Mouse (Mus musculus) kidney, postnatal 0 days (tissue): ENCODE results near the gene Hdhd3. TPM values are rescaled to one million over a fixed set of nuclear protein-coding genes. Genes with fewer than 3 reads are reported as not detected.
"Not testable (repeated sequence)": the region's sequence is repeated elsewhere in the genome, so short reads cannot be mapped to it uniquely, and the experiment has no call there.

Experiments used
- ATAC-seq: fragments of 200-750 bp; cut with Nextera tagmentation; replicated peaks from 2 replicates; pipeline ENCODE4 v1.8.0; 2017; ENCODE audit warnings: low read depth, moderate number of reproducible peaks, moderate TSS enrichment, moderate library complexity; ENCODE audit not compliant: low FRiP score
- DNase-seq: peaks from one replicate; pipeline ENCODE4 v3.0.0-alpha.2; 2016; ENCODE audit warnings: low spot score
- H3K27ac ChIP-seq: fragments of 300-500 bp; sonication (generic); 2 replicates; pipeline ENCODE4 v1.5.1; 2014; ENCODE audit warnings: mild to moderate bottlenecking
- H3K27me3 ChIP-seq: fragments of 300-500 bp; sonication (generic); 2 replicates; pipeline ENCODE4 v1.6.1; 2014; ENCODE audit warnings: low read length, mixed read lengths; ENCODE audit not compliant: insufficient read depth
- H3K36me3 ChIP-seq: fragments of 300-500 bp; sonication (generic); 2 replicates; pipeline ENCODE4 v1.6.1; 2014; ENCODE audit warnings: low read length, mixed read lengths; ENCODE audit not compliant: insufficient read depth
- H3K4me1 ChIP-seq: fragments of 300-500 bp; sonication (generic); replicated peaks from 2 replicates; pipeline ENCODE4 v1.6.1; 2014; ENCODE audit warnings: antibody characterized with exemption, low read length, mixed read lengths; ENCODE audit not compliant: insufficient read depth
- H3K4me2 ChIP-seq: fragments of 300-500 bp; sonication (generic); 2 replicates; pipeline ENCODE4 v1.6.1; 2014; ENCODE audit warnings: mild to moderate bottlenecking, low read length, moderate library complexity, mixed read lengths
- H3K4me3 ChIP-seq: fragments of 300-500 bp; sonication (generic); replicated peaks from 2 replicates; pipeline ENCODE4 v1.5.1; 2014; ENCODE audit warnings: low read depth, low read length
- H3K9ac ChIP-seq: fragments of 300-500 bp; sonication (generic); 2 replicates; pipeline ENCODE4 v1.6.1; 2014; ENCODE audit warnings: low read depth, low read length
- H3K9me3 ChIP-seq: fragments of 300-500 bp; sonication (generic); replicated peaks from 2 replicates; pipeline ENCODE4 v1.6.1; 2016; ENCODE audit warnings: low read length, inconsistent platforms, mixed read lengths
- CTCF ChIP-seq: IDR thresholded peaks from 2 replicates; pipeline ENCODE4 v1.5.1; 2016; ENCODE audit warnings: antibody characterized with exemption, low read depth, mild to moderate bottlenecking, moderate library complexity
- WGBS: fragments of 180-500 bp; shearing (Covaris S2); extraction: QIAGEN DNeasy Blood & Tissue Kit; methylation state at CpG from one replicate; pipeline ENCODE4 v1.1.7; 2014; 5-methylcytosine and 5-hydroxymethylcytosine counted together
- polyA plus RNA-seq: library from polyadenylated mRNA; unstranded; fragments of >200 nt; fragmentation: Nextera tagmentation; extraction: Ambion mirVana; gene quantifications from 2 replicates; pipeline ENCODE4 v1.2.1, GENCODE M21; 2015

The Hdhd3 gene
- polyA plus RNA-seq, 1 experiment from 2014 or later = 16.0 TPM

GRCm38 (mm10) chr4:62480709-62481605 is 22.3 kb downstream of the Hdhd3 start:
- H3K27me3 ChIP-seq = no peaks in the 10 kb centered on the region
- peak overlapping the region; percentile 78 for H3K4me2 ChIP-seq
- peak overlapping the region; percentile 64; the same call in 1 of the 2 replicates for H3K9ac ChIP-seq
- DNase-seq (peak; percentile 22), ATAC-seq (peak; percentile 8; the same call in 1 of the 2 replicates)
- peak overlapping the region; percentile 57 for H3K4me3 ChIP-seq
- 28% methylated on average over 10 of the region's 10 CpGs for WGBS
- H3K36me3 ChIP-seq = no peaks in the 10 kb centered on the region
- H3K4me1 ChIP-seq = no peaks in the 10 kb centered on the region
- H3K9me3 ChIP-seq = no peaks in the 10 kb centered on the region
- no peak for TF ChIP-seq CTCF
- H3K27ac ChIP-seq = peak overlapping the region; percentile 73

- DNase-seq = peak; percentile 71
Measured at GRCm38 (mm10) chr4:62479937-62480708, 23.1 kb downstream of the Hdhd3 start, which contains the start of gene Bspry. Bspry (plus strand) TSS chr4:62480053.

DNA sequence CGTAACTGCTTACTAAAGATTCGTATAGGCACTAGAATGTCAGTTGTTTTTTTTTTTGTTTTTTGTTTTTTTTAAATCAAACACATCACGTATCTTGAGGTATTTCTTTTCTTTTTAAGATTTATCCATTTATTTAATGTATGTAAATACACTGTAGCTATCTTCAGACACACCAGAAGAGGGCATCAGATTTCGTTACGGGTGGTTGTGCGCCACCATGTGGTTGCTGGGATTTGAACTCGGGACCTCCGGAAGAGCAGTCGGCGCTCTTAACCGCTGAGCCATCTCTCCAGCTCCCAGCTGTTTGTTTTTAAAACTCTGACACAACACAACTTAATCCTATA is 23.7 kb downstream of the Hdhd3 start:
- WGBS = 13% methylated on average over 11 of the region's 11 CpGs
- not testable (repeated sequence) for H3K36me3 ChIP-seq, H3K27me3 ChIP-seq, ATAC-seq, DNase-seq, H3K4me1 ChIP-seq, H3K9me3 ChIP-seq, H3K9ac ChIP-seq
- H3K27ac ChIP-seq = peak overlapping the region; percentile 73
- peak overlapping the region; percentile 57 for H3K4me3 ChIP-seq
- TF ChIP-seq CTCF = peak; percentile 76
- H3K4me2 ChIP-seq = peak overlapping the region; percentile 78

More at GRCm38 (mm10) chr4:62479937-62480708, 23.1 kb downstream of the Hdhd3 start, which contains the start of gene Bspry:
- under 1% methylated on average over 69 of the region's 71 CpGs for WGBS
- Histone ChIP-seq H3K36me3 (no peaks in the 10 kb centered on the region), H3K4me2 (peak within 1 kb of the TSS; percentile 78), H3K27ac (peak within 1 kb of the TSS; percentile 73), H3K27me3 (no peaks in the 10 kb centered on the region), H3K9me3 (no peaks in the 10 kb centered on the region), H3K4me1 (no peaks in the 10 kb centered on the region), H3K4me3 (peak within 1 kb of the TSS; percentile 57), H3K9ac (peak within 1 kb of the TSS; percentile 64)
- peak; percentile 93 for ATAC-seq
- TF ChIP-seq CTCF = no peak

DNA sequence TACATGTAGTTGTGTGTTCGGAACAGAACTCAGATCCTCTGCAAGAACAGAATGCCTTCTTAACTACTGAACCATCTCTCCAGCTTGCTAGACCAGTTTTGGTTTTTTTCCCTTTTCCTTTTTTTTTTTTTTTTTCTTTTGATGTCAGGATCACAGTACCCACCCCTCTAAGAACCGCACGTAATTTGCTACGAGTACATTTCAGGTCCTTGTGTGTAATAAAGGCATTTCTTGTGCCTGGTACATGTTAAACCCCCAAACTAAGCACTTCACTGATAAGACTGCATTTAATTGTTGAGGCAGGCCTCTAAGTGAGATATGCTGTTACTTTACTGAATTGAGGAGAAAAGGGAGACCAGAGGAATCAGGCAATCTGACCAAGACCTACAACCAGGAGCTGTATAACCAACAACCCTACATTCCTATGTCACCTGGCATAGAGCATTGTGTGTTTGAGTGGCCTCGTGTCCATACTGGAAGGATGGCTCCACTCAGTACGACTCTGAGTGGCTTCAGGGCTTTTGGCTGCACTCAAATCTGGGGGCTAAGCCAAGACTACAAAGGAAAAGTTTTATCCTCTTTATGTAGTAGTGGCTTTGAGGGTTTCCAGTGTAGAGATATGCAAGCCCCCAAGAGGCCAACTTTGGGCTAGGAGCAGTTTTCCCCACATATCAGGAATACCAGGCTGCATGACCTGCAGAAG is 25.6 kb downstream of the Hdhd3 start:
- WGBS = 82% methylated on average over 6 of the region's 6 CpGs
- ATAC-seq = no peak
- H3K9me3 ChIP-seq = no peaks in the 10 kb centered on the region

GRCm38 (mm10) chr4:62475793-62476192 is 27.5 kb downstream of the Hdhd3 start:
- H3K27me3 ChIP-seq = no peaks in the 10 kb centered on the region
- no peaks in the 10 kb centered on the region for H3K4me1 ChIP-seq
- ATAC-seq (no peak), DNase-seq (no peak)
- no peak overlapping the region for H3K4me2 ChIP-seq
- H3K36me3 ChIP-seq = no peaks in the 10 kb centered on the region
- WGBS = 70% methylated on average over 6 of the region's 6 CpGs
- no peak for TF ChIP-seq CTCF
- H3K27ac ChIP-seq = peak overlapping the region; percentile 19; the same call in 1 of the 2 replicates
- no peak overlapping the region for H3K9ac ChIP-seq
- H3K4me3 ChIP-seq = no peak overlapping the region
- no peaks in the 10 kb centered on the region for H3K9me3 ChIP-seq

More for the DNA sequence above, 25.6 kb downstream of the Hdhd3 start:
- Histone ChIP-seq H3K4me3 (no peak overlapping the region), H3K4me1 (no peaks in the 10 kb centered on the region), H3K9ac (no peak overlapping the region), H3K36me3 (no peaks in the 10 kb centered on the region), H3K27ac (no peak overlapping the region), H3K4me2 (no peak overlapping the region), H3K27me3 (no peaks in the 10 kb centered on the region)
- TF ChIP-seq CTCF = no peak
- no peak for DNase-seq

DNA sequence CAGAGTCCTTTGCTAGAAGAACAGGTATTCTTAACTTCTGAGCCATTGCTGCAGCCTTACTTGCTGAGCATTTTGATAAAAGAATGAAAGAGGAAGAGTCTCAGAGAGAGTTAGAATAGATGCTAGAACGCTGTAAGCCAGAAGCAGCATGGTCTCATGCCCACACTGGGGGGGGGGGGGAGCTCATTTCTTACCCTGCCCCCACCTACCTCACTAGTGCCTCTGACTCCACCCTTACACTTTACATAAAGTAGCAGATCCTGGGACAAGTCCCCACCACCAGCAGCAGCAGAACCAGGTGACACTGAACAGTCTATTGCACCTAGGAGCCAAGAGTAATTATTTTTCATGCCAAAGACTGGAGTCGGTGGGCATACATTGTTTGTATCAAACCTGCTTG is 28.1 kb downstream of the Hdhd3 start:
- DNase-seq (no peak), ATAC-seq (no peak)
- no peak overlapping the region for H3K4me2 ChIP-seq
- H3K4me1 ChIP-seq = no peaks in the 10 kb centered on the region
- no peak for TF ChIP-seq CTCF
- WGBS = 60% methylated on average over 2 of the region's 2 CpGs
- H3K9me3 ChIP-seq = no peaks in the 10 kb centered on the region
- no peak overlapping the region for H3K27ac ChIP-seq
- no peak overlapping the region for H3K9ac ChIP-seq
- no peaks in the 10 kb centered on the region for H3K27me3 ChIP-seq
- no peak overlapping the region for H3K4me3 ChIP-seq
- H3K36me3 ChIP-seq = no peaks in the 10 kb centered on the region
